Mouse (Mus musculus) kidney, adult 11 months (tissue): ENCODE measurements at regions not wholly inside any gene's neighbourhood (a gene's known extent, or its start where the extent isn't known, plus 50 kb on each side); places are given as distances from the start of the nearest gene placed in this dataset.
"Not testable (repeated sequence)": the region's sequence is repeated elsewhere in the genome, so short reads cannot be mapped to it uniquely, and the experiment has no call there.

Source experiments
- DNase-seq: peaks from one replicate; pipeline ENCODE4 v3.0.0; 2022

DNA sequence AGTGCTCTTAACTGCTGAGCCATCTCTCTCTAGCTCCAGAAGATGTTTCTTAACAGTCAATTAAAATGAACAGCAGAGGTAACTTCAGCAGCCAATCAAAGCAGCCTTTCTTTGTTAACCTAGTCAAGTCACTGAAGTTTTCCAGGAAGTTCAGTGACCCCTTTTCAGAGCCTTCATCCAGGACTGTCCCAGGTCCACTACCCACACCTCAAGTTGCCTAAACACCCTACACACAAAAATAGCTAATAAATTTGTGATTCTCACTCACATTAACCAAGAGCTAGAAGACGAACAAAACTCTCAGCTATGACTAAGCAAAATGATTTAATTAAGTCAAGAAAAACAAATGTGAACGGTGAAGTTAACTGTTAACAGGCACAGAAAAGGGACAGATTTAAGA is 214.0 kb upstream of the Smim15 start:
- peak; percentile 22 for DNase-seq

GRCm38 (mm10) chr13:107829861-107830260 is 214.4 kb upstream of the Smim15 start:
- DNase-seq = peak; percentile 43

- no peak for DNase-seq
Measured at GRCm38 (mm10) chr13:107825636-107826035, 218.6 kb upstream of the Smim15 start.

DNA sequence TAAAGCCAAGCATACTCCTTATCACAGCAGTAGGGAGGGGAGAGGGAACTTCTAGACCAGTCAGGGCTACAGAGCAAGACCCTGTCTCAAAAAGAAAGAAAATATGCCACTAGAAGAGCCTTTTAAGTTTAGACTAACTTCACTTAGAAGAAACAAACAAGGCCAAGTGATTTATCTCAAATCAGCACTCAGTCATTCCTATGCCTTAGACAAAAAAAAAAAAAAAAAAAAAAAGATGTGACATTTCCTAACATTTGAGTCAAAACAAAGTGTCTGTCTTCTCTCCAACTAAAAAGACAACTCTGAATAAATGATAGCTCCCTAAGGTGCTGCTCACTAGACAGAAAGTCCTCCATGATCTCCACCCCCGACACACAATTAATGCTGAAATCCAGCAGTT is 220.9 kb upstream of the Smim15 start:
- no peak for DNase-seq

DNA sequence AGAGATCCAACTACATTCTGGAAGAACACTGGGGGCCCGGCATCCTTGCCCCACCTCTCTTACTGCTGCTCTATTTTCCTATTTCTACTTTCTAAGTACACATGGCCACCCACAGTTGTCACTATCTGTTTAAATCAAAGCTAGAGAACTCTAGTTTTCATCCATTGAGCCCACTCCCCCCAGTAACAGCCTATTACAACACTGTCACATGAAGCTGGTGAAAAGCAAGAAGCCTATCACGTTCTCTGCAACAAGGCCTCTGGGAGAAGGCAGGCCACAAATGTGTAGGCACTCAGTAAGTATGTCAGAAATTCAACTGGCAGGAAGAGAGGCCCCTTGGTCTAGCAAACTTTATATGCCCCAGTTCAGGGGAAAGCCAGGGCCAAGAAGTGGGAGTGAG is 222.0 kb upstream of the Smim15 start:
- DNase-seq = no peak

- DNase-seq = no peak
Measured at GRCm38 (mm10) chr13:107813562-107814161, 230.6 kb upstream of the Smim15 start.

DNA sequence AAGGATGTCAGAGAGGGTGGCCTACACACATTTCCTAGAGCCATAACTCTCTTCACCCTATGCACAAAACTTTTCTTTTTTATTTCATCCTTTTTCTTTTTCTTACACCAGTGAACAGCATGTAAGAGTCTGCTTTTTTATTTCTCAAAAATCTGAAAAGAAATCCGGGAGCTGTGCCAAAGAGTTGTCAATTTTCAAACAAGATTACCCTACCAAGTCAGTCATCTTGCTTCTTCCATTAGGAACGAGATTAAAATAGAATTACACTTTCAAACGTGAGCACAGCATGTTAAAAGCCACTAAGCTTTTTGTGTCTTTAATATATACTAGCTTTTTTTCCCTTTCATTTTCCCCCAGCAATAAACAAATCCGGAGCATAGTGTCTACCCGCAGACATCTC is 232.2 kb upstream of the Smim15 start:
- no peak for DNase-seq

DNA sequence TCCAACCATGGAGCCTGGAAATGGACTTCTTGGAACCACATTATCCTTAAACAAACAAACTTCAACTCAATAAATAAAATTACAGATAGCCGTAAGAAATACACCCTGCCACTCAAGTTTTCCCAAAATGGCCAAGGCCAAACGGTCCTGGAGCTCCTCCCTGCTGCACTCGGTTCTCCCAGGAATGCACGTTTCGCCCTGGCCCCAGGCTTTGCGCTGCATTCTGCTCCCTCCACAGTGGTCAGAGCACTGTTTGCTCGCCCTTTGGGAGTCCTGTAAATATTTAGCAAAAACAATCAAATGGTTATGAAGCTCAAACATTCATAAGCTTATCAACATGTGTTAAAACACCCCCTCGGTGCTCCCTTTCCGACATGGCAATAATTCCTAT is 233.4 kb upstream of the Smim15 start:
- no peak for DNase-seq

GRCm38 (mm10) chr13:107810060-107810801 is 234.0 kb upstream of the Smim15 start:
- DNase-seq = no peak

- DNase-seq = no peak
Measured at GRCm38 (mm10) chr13:107808961-107809360, 235.3 kb upstream of the Smim15 start.

DNA sequence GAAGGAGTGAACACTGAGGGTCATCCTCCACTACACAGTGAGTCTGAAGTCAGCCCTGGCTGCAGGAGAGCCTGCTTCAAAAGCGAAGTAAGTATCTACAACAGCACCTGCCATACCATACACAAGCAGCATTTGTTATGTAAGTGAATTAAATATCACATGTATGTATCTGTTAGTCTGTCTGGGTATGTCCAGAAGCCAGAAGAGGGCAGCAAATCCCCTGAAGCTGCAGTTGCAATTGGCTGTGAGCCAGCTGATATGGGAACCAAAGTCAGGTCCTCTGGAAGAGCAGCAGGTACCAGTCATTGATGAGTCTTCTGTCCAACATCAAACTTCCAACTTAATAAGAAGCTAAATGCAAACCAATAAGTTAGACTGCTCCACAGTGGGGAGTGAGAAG is 239.8 kb upstream of the Smim15 start:
- DNase-seq = no peak

DNA sequence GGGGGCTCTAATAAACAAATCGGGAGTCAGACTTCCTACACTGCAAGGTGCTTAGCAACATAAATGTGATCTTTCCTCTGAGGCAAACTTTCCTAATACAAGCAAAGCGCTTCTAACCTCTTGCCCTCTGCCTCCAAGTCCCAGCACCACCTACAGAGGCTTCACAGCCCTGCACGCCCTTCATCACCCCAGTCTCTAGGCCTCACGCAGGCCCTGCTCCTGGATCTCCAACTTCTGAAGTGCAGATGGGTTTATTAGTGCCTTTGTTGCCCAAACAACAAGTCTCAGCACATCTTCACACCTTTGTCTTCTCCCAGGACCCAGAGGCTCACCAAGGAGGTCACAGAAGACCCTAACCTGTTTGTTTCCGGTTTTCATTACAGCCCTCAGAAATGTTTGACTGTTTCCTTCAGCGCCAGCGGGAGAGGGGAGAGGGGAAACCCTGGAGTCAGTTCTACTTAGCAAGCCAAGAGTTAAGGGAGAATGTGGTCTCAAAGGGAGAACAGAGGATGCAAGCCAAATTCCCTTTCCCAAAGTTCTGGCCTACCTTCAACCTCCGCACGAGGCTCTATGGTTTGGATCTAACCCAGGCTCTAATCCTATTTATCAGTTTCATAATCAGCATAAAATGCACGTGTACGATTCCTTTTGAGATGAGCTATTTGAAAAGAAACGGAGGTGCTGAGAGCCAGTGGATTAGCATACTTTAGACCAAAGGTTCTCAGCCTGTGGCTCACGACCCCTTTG is 244.9 kb upstream of the Smim15 start:
- no peak for DNase-seq

- DNase-seq = no peak
Measured at GRCm38 (mm10) chr13:107798144-107798543, 246.1 kb upstream of the Smim15 start.

DNA sequence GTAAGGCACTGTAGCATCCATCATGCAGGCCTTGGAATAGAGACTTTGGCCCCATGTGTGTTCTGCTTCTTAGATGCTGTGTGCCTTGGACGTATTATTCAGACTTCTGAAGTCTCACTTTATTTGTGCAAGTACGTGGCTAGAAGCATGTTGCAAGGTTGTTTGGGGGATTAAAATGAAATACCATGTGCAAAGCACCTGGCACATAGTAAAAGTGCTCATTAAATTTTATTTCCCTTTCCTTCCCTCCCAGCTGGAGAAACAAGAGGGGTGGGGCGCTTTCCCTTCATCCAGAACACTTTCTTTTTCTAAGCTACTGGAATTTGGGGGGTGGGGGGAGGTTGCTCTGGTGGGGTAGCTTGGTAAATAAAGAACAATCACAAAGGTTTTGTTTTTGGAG is 248.7 kb upstream of the Smim15 start:
- DNase-seq = no peak

- DNase-seq = no peak
Measured at GRCm38 (mm10) chr13:107791770-107792169, 252.5 kb upstream of the Smim15 start.

DNA sequence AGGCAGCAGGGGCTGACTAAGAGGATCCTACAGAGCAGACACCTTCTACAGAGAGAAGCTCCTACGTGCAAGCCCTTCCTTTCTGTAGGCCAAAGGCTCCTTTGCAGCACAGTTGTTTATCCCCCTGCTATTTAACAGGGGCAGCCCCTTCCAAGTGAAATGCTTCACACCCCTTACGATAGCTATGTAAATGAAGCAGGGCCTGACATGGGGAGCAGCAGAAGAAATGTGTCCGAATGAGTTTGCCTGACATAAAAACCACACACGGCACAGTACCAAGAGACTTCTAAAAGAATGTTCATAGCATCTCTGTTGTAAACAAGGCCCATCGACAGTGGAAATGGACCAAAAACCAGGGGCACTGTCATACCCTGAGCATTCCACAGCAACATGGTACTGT is 259.3 kb upstream of the Smim15 start:
- DNase-seq = no peak

- DNase-seq = no peak
Measured at GRCm38 (mm10) chr13:107781741-107782140, 262.5 kb upstream of the Smim15 start.

DNA sequence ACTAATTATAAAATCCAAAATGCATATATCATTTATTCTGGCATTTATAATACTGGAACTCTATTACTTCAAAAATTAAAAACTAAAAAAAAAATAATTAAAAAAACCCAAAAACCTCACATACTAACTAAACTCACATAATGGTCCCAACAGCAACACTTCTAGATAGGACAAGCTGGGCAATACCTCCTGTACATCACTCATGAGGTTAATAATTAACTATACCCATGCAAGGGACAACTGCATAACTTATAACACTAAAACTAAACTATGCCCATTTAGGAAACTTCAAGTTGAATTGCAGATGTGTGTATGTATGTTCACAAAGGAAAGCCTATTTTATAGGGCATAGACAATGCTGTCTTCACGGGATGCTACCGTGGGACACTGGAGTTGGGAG is 263.0 kb upstream of the Smim15 start:
- DNase-seq = no peak

GRCm38 (mm10) chr13:107779591-107779990 is 264.7 kb upstream of the Smim15 start:
- DNase-seq = no peak

DNA sequence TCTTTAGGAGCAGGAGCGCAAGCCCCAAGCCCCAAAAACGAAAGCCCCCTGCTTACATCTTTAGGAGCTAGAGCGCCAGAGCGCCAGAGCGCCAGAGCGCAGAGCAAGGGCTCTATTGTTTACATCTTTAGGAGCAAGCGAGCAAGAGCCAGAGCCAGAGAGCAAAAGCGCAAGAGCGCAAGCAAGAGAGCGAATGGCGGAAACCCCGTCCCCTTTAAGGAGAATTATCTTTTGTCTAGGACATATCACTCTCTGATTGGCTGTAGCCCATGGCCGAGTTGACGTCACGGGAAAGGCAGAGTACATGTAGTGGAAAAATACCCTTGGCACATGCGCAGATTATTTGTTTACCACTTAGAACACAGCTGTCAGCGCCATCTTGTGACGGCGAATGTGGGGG is 269.7 kb upstream of the Smim15 start:
- not testable (repeated sequence) for DNase-seq

DNA sequence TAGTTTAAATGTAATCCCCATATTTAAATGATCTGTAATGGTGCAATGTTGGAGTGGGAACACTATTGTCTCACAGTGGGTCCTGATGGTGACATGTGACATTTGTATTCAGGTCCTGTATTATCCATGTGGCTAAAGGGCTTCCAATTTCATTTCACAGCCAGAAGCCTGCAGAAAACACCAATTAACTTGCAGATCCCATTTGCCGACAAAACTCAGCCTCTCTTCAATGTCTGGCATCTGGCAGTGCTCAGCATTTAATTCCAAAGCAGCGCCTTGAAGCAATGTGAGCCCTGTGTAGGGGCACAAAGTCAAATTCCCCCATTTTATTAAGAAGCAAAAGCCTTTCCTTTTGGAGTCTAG is 277.0 kb upstream of the Smim15 start:
- DNase-seq = no peak

GRCm38 (mm10) chr13:107766397-107767261 is 277.6 kb upstream of the Smim15 start:
- no peak for DNase-seq

- DNase-seq = no peak
Measured at GRCm38 (mm10) chr13:107763911-107764310, 280.3 kb upstream of the Smim15 start.
